Mouse (Mus musculus): ENCODE measurements at regions not wholly inside any gene's neighbourhood (a gene's known extent, or its start where the extent isn't known, plus 50 kb on each side); places are given as distances from the start of the nearest gene placed in this dataset.
"Not testable (repeated sequence)": the region's sequence is repeated elsewhere in the genome, so short reads cannot be mapped to it uniquely, and the experiment has no call there.

- not testable (repeated sequence) for H3K9ac ChIP-seq (ENCODE audit: low read length)
- 43% methylated on average over 3 of the region's 3 CpGs for WGBS
Observed at GRCm38 (mm10) chr3:59563486-59564006, 166.0 kb upstream of the Gm5538 start.

DNA sequence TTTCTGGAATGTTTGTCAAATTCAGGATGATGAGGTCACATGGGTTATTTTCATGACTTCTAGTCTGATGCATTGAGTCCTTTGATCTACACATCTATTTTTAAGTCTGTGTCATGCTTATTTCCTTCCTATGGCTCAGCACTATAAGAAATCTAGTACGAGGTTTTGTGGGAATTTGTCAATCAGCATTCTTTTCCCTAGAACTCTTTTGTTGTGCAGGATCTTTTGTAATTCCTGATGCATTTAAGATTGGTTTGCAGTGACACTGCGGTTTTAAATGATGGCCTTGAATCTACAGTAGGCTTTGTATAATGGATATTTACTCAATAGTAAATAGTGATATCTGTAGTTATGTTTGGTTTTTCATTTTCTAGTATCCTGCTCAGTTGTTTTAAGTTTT, 187.0 kb upstream of the Gm5538 start:
- no peaks in the 10 kb centered on the region for H3K4me1 ChIP-seq (ENCODE audit: control insufficient read depth, insufficient read depth, low read length)
- no peaks in the 10 kb centered on the region for H3K36me3 ChIP-seq (ENCODE audit: control insufficient read depth, insufficient read depth, low read length)
- H3K27ac ChIP-seq (ENCODE audit: low read length), result no peak overlapping the region
- no peak overlapping the region for H3K4me2 ChIP-seq (ENCODE audit: low read depth, low read length)
- ATAC-seq (ENCODE audit: insufficient read depth, low FRiP score), result no peak
- no peaks in the 10 kb centered on the region for H3K27me3 ChIP-seq (ENCODE audit: control insufficient read depth, insufficient read depth, low read length)
- H3K4me3 ChIP-seq (replicated peaks; ENCODE audit: low read length), result no peak overlapping the region
- no peaks in the 10 kb centered on the region for H3K9me3 ChIP-seq (replicated peaks; ENCODE audit: control insufficient read depth, low read length)
- no peak overlapping the region for H3K9ac ChIP-seq (ENCODE audit: low read length)
- 72% methylated on average over 2 of the region's 2 CpGs for WGBS

More at GRCm38 (mm10) chr3:59563486-59564006, 166.0 kb upstream of the Gm5538 start:
- H3K27ac ChIP-seq (ENCODE audit: low read length); H3K27me3 ChIP-seq (ENCODE audit: control insufficient read depth, insufficient read depth, low read length); H3K4me1 ChIP-seq (ENCODE audit: control insufficient read depth, insufficient read depth, low read length); ATAC-seq (ENCODE audit: insufficient read depth, low FRiP score); H3K36me3 ChIP-seq (ENCODE audit: control insufficient read depth, insufficient read depth, low read length); H3K4me3 ChIP-seq (replicated peaks; ENCODE audit: low read length); H3K4me2 ChIP-seq (ENCODE audit: low read depth, low read length); H3K9me3 ChIP-seq (replicated peaks; ENCODE audit: control insufficient read depth, low read length): not testable (repeated sequence)

DNA sequence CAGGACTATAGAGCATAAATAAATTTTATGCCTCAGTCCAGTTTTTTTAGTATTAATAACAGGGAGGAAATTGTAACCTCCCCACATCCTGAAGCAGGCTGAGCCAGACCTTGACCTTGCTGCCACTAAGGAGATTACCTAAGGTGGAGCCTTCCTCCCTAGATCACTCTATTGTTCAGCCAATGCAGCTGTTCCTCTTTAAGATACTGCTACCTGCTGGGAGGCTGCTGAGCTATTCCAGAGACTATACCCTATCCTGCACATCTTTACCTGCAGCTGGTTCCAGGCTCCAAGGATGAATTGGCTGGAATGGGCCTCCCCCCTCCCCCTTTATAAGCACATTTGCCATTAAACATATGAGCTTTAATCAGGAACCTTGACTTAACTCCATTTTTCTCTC, 189.0 kb upstream of the Gm5538 start:
- not testable (repeated sequence) for H3K9ac ChIP-seq (ENCODE audit: low read length); ATAC-seq (ENCODE audit: insufficient read depth, low FRiP score); H3K9me3 ChIP-seq (replicated peaks; ENCODE audit: control insufficient read depth, low read length); H3K4me3 ChIP-seq (replicated peaks; ENCODE audit: low read length); H3K27ac ChIP-seq (ENCODE audit: low read length); H3K27me3 ChIP-seq (ENCODE audit: control insufficient read depth, insufficient read depth, low read length); H3K4me2 ChIP-seq (ENCODE audit: low read depth, low read length); H3K36me3 ChIP-seq (ENCODE audit: control insufficient read depth, insufficient read depth, low read length); H3K4me1 ChIP-seq (ENCODE audit: control insufficient read depth, insufficient read depth, low read length)

DNA sequence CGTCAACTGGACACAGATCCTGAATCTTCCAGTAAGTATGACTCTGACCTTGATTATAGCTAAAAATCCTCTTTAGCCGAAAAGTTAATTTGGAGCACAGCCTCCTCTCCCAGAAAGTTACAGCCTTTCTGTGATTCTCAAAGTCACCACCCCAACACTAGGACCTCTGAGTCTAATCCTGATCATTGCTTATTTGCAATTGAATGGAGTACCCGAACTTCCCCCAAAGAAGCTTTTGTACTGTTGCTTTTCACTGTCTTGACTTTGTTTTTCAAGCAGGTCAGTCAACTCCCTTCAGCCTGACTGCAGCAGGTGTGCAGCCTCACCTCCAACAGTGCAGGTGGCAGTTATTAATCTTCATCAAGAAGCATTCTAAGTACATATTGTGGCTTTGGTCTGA, 189.7 kb upstream of the Gm5538 start:
- WGBS, result 82% methylated on average over 3 of the region's 3 CpGs
- not testable (repeated sequence) for ATAC-seq (ENCODE audit: insufficient read depth, low FRiP score); H3K9ac ChIP-seq (ENCODE audit: low read length); H3K36me3 ChIP-seq (ENCODE audit: control insufficient read depth, insufficient read depth, low read length); H3K4me1 ChIP-seq (ENCODE audit: control insufficient read depth, insufficient read depth, low read length); H3K4me3 ChIP-seq (replicated peaks; ENCODE audit: low read length); H3K9me3 ChIP-seq (replicated peaks; ENCODE audit: control insufficient read depth, low read length); H3K27me3 ChIP-seq (ENCODE audit: control insufficient read depth, insufficient read depth, low read length); H3K4me2 ChIP-seq (ENCODE audit: low read depth, low read length); H3K27ac ChIP-seq (ENCODE audit: low read length)

GRCm38 (mm10) chr3:59531311-59531834, 187.2 kb upstream of the Igsf10 start:
- H3K4me1 ChIP-seq (ENCODE audit: control insufficient read depth, insufficient read depth, low read length), result no peaks in the 10 kb centered on the region
- no peaks in the 10 kb centered on the region for H3K36me3 ChIP-seq (ENCODE audit: control insufficient read depth, insufficient read depth, low read length)
- H3K27me3 ChIP-seq (ENCODE audit: control insufficient read depth, insufficient read depth, low read length), result no peaks in the 10 kb centered on the region
- no peak overlapping the region for H3K4me3 ChIP-seq (replicated peaks; ENCODE audit: low read length)
- H3K9me3 ChIP-seq (replicated peaks; ENCODE audit: control insufficient read depth, low read length), result no peaks in the 10 kb centered on the region
- 77% methylated on average over 2 of the region's 2 CpGs for WGBS
- H3K4me2 ChIP-seq (ENCODE audit: low read depth, low read length), result no peak overlapping the region
- H3K9ac ChIP-seq (ENCODE audit: low read length), result no peak overlapping the region
- no peak overlapping the region for H3K27ac ChIP-seq (ENCODE audit: low read length)
- no peak for ATAC-seq (ENCODE audit: insufficient read depth, low FRiP score)

GRCm38 (mm10) chr3:59530592-59531310, 186.6 kb upstream of the Igsf10 start:
- ATAC-seq (ENCODE audit: insufficient read depth, low FRiP score), result no peak
- Histone ChIP-seq H3K4me2 (ENCODE audit: low read depth, low read length) (no peak overlapping the region), H3K9me3 (replicated peaks; ENCODE audit: control insufficient read depth, low read length) (no peaks in the 10 kb centered on the region), H3K4me3 (replicated peaks; ENCODE audit: low read length) (no peak overlapping the region), H3K27ac (ENCODE audit: low read length) (no peak overlapping the region), H3K36me3 (ENCODE audit: control insufficient read depth, insufficient read depth, low read length) (no peaks in the 10 kb centered on the region), H3K4me1 (ENCODE audit: control insufficient read depth, insufficient read depth, low read length) (no peaks in the 10 kb centered on the region), H3K9ac (ENCODE audit: low read length) (no peak overlapping the region), H3K27me3 (ENCODE audit: control insufficient read depth, insufficient read depth, low read length) (no peaks in the 10 kb centered on the region)
- WGBS, result 74% methylated on average over 9 of the region's 9 CpGs

DNA sequence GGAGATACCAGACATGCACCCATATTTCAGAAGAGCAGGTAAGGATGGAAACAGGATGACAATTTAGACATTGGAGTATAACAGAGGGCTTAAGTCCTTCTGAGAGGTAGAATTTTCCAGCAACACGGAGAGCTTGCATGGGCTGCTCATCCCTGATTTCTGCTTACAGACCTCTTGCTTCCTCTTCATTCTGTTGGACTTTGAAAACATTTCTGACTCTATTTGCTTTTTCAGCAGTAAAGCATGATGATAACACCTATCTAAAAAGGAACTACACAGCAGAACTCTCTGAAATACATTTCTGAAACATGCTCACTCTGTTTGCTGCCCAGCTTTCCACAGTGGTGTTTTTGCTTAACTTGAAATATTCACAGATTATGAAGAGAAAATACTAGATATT, 176.6 kb upstream of the Igsf10 start:
- no peak for ATAC-seq (ENCODE audit: insufficient read depth, low FRiP score)
- H3K27ac ChIP-seq (ENCODE audit: low read length), result no peak overlapping the region
- H3K4me1 ChIP-seq (ENCODE audit: control insufficient read depth, insufficient read depth, low read length), result no peaks in the 10 kb centered on the region
- H3K4me3 ChIP-seq (replicated peaks; ENCODE audit: low read length), result no peak overlapping the region
- no peak overlapping the region for H3K9ac ChIP-seq (ENCODE audit: low read length)
- no peaks in the 10 kb centered on the region for H3K9me3 ChIP-seq (replicated peaks; ENCODE audit: control insufficient read depth, low read length)
- H3K36me3 ChIP-seq (ENCODE audit: control insufficient read depth, insufficient read depth, low read length), result no peaks in the 10 kb centered on the region
- no peaks in the 10 kb centered on the region for H3K27me3 ChIP-seq (ENCODE audit: control insufficient read depth, insufficient read depth, low read length)
- 88% methylated on average over 1 of the region's 1 CpGs for WGBS
- H3K4me2 ChIP-seq (ENCODE audit: low read depth, low read length), result no peak overlapping the region

GRCm38 (mm10) chr3:59478095-59478494, 133.9 kb upstream of the Igsf10 start:
- no peak for ATAC-seq (ENCODE audit: insufficient read depth, low FRiP score)
- H3K4me3 ChIP-seq (replicated peaks; ENCODE audit: low read length), result no peak overlapping the region
- H3K4me2 ChIP-seq (ENCODE audit: low read depth, low read length), result no peak overlapping the region
- WGBS, result 25% methylated on average over 5 of the region's 5 CpGs
- no peaks in the 10 kb centered on the region for H3K27me3 ChIP-seq (ENCODE audit: control insufficient read depth, insufficient read depth, low read length)
- no peaks in the 10 kb centered on the region for H3K36me3 ChIP-seq (ENCODE audit: control insufficient read depth, insufficient read depth, low read length)
- H3K4me1 ChIP-seq (ENCODE audit: control insufficient read depth, insufficient read depth, low read length), result no peaks in the 10 kb centered on the region
- H3K27ac ChIP-seq (ENCODE audit: low read length), result no peak overlapping the region
- H3K9me3 ChIP-seq (replicated peaks; ENCODE audit: control insufficient read depth, low read length), result no peaks in the 10 kb centered on the region
- H3K9ac ChIP-seq (ENCODE audit: low read length), result no peak overlapping the region

DNA sequence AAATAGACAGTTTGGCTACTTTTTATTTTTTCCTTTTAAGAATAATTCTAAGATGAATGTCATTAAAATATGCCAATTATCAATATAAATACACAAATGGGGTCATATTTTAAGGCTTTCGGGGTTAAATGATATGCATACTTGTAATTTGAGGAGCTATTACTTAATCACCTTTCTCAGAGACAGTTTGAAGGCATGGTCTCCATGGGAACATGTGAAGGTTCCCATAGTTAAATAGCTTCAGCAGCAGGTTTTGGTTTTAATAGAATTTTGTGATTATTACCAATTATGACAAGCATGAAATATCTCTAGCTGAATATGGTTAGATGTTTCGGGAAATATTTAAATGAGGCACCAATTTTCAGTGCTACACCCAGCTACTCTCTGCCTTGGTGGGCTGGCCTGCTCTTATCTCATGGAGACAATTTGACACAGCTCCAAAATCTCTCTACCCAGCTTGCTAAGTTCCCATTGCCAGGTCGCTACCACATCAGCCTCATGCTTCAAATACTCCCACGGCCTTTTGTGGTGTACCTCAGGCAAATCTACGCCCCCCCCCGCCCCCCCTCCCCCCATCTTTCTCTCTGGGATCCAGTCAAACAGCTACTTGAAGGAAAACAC, 133.4 kb upstream of the Igsf10 start:
- Histone ChIP-seq H3K4me1 (ENCODE audit: control insufficient read depth, insufficient read depth, low read length) (no peaks in the 10 kb centered on the region), H3K36me3 (ENCODE audit: control insufficient read depth, insufficient read depth, low read length) (no peaks in the 10 kb centered on the region), H3K4me2 (ENCODE audit: low read depth, low read length) (no peak overlapping the region), H3K9ac (ENCODE audit: low read length) (no peak overlapping the region), H3K27me3 (ENCODE audit: control insufficient read depth, insufficient read depth, low read length) (no peaks in the 10 kb centered on the region), H3K27ac (ENCODE audit: low read length) (no peak overlapping the region), H3K9me3 (replicated peaks; ENCODE audit: control insufficient read depth, low read length) (no peaks in the 10 kb centered on the region), H3K4me3 (replicated peaks; ENCODE audit: low read length) (no peak overlapping the region)
- 48% methylated on average over 6 of the region's 6 CpGs for WGBS
- no peak for ATAC-seq (ENCODE audit: insufficient read depth, low FRiP score)
